Mouse (Mus musculus): Measurements from ENCODE around the gene 4933427D14Rik. TPM values are rescaled to one million over a fixed set of nuclear protein-coding genes. Genes with fewer than 3 reads are reported as not detected.
A peak's percentile ranks its signal among the peaks of the same experiment; 100 is the strongest.
"Not testable (repeated sequence)": the region's sequence is repeated elsewhere in the genome, so short reads cannot be mapped to it uniquely, and the experiment has no call there.

The 4933427D14Rik gene
- total RNA-seq, 2 experiments from 2014 or later = 15.9 to 21.0 TPM

DNA sequence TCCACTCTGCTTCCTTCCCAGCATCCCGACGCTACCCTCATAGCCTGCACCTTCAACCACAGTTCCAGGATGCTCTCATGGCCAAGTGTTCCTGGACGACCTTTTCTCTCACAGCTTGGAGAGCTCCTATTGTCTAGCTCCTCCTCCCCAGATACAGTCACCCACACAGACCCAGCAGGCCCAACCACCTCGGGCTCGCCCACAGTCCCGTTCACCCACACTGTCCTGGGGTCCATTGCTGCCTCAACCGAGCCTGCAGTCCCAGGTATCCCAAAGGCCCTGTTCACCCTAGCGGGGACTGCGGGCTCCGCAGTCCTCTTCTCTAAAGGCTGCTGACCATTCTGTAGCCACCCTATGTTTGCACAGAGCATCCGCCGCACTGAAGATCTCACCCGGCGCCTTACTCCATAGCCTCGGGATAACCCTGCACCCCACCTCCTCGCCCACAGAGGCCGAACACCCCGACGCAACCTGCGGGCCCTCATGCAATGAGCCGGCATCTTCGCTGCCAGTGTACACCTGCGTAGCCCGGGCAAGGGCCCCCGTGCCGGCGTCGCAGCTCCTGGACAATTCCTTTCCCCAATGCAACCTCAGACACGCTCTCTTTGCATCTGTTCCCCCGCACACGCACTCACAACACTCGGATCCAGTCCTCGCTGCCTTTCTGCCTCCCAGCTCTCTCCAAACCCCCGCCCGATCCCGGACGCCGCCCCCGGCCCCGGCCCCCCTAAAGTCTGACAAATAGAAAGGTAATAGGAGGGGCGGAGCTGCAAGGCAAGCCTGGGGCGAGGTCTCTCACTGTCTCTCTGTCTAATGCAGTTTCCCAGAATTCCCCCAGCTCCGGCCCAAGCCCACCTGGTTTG is 687 bp downstream of the 4933427D14Rik start, which contains the start of gene Gm43951:
Gene Gm43951 (minus strand): TSS at position 500 of the 863 bp plus-strand sequence.
- ATAC-seq (replicated peaks; ENCODE audit: low FRiP score, poor library complexity, severe bottlenecking) = peak; percentile 47

DNA sequence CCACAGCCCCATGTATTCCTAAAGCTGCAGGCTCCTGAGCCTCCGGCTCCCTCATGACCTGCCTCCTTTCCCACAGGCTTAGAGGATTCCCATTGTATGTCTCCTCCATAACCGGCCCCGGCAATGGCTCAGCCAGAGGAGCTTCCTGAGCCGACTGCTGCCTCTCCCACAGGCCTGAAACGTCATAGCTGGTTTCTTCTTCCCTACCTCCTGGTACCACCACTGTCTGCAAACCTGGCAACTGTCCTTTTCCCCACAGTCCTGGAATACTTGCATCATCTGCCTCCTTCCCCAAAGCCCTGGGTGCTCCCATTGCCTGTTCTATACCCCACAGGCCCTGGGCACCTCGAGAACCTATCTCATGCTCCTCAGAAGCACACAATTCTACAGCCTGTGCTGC is 2.0 kb downstream of the 4933427D14Rik start:
- ATAC-seq (replicated peaks; ENCODE audit: low FRiP score, poor library complexity, severe bottlenecking) = no peak

DNA sequence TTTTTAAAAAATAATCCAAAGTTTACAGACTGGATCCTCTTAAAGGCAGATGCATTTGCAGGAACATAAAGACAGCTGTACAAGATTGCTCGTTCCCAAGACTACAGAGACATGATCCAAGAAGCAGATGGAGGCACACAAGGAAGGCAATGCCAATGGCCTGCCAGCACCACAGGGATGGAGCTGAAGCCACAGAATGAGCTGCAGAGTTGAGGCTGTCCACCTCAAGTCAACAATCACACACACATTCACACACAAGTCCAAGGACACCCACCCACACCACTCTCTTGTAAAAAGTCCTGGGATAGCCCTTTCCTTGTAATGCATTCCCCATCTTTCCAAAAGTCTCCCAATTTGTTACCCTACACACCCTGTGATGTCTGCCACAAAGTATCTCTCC is 3.8 kb downstream of the 4933427D14Rik start:
- ATAC-seq (replicated peaks; ENCODE audit: low FRiP score, poor library complexity, severe bottlenecking) = no peak

DNA sequence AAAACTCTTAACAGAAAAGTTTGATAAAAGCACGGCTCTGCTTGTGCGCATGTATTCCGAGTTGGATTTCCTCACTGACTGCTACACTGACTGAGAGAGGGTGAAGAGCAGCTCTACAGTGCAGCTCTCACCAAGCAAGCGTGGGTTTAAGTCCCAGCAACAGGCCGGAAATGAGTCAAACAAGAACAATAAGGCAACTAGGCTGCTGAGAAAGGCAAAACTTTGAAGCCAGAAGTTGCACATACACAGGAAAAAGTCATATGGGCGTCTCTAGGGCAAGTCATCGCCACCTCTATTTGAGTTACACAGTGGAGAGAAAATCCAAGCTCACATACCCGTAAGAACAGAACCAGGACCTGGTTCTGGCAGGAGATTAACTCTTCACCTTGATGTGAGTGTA is 10.8 kb downstream of the 4933427D14Rik start:
- no peak for ATAC-seq (replicated peaks; ENCODE audit: low FRiP score, poor library complexity, severe bottlenecking)

DNA sequence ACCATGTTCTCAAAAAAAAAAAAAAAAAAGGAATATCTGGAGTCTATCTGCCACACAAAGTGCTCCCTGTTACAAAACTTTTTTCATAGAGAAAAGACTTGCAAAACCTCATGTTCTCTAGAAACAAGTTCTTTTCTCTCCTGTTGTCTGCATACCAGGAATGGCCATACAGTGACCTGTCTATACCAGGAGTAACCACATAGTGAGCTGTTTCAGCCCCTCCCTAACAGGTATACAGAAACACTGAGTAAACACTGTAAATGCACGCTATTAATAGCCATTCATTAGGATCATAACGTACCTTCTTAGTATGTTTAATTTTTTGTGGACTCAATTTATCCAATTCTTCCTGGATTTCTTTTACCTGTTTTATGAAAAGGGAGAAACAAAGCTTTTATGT is 13.0 kb downstream of the 4933427D14Rik start:
- ATAC-seq (replicated peaks; ENCODE audit: low FRiP score, poor library complexity, severe bottlenecking) = no peak

DNA sequence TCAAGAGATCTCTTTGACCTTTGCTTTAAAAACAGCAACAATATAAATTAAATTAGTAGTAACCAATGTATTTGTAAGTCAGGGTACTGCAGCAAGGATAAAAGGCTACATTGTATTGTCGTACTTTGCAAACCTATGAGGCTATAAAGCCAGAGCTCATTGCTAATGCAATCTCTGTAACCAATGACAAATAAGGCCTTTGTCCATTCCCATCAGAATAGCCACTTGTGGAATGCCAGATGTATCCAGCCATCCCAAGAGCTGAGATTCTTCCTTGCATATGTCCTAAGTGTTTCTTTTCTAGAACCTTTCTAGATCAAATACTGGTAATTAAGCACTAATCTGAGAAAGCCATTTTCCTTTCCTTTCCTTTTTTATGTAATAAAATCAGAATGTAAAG is 16.4 kb downstream of the 4933427D14Rik start:
- no peak for ATAC-seq (replicated peaks; ENCODE audit: low FRiP score, poor library complexity, severe bottlenecking)

DNA sequence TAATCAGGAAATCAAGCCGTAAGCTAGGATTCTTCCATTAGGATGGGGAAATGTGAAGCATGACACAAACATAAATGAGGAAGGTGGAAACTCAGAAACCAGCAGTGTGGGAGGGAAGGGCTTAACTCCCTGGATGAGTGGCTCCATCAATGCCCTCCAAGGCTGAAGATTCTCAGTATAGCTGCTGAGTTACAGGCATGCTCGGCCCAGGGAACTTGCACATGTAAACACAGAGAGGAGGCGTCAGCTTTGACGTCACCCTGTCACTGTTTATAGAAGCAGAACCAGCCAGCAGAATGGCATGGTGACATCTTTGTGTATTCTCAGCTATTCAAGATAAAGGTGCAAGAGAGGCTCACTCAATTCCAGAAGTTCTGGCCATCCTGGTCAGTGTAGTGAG is 23.0 kb downstream of the 4933427D14Rik start:
- no peak for ATAC-seq (replicated peaks; ENCODE audit: low FRiP score, poor library complexity, severe bottlenecking)

DNA sequence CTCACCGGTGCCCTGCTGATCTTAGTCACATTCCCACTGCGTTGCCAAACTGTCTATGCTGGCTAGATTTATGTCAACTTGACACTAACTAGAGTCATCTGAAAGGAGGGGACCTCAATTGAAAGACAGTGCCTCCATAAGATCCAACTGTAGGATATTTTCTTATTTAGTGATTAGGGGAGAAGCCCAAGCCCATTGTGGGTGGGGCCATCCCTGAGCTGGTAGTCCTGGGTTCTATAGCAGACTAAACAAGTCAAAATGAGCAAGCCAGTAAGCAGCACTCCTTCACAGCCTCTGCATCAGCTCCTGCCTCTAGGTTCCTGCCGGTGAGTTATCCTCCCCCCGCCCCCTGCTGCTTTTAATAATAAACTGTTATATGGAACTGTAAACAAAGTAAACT is 26.1 kb downstream of the 4933427D14Rik start:
- no peak for ATAC-seq (replicated peaks; ENCODE audit: low FRiP score, poor library complexity, severe bottlenecking)

DNA sequence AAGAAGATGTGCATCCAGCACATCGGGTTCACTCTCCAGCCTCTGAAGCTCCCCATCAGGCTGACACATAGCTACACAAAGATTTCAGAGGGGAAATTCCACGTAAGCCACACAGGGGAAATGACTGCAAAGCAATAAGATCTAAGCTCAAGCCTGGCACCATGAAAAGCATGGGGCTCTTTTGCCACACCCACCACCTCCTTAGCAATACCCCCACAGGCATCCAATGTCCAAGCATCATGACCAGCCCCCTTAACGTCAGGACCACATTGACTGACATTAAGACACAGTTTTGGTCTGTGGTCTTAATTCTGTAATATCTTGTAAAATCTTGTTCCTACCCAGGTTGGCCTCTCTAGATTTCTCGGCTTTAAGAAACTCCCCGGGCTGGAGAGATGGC is 26.7 kb downstream of the 4933427D14Rik start:
- ATAC-seq (replicated peaks; ENCODE audit: low FRiP score, poor library complexity, severe bottlenecking) = no peak

DNA sequence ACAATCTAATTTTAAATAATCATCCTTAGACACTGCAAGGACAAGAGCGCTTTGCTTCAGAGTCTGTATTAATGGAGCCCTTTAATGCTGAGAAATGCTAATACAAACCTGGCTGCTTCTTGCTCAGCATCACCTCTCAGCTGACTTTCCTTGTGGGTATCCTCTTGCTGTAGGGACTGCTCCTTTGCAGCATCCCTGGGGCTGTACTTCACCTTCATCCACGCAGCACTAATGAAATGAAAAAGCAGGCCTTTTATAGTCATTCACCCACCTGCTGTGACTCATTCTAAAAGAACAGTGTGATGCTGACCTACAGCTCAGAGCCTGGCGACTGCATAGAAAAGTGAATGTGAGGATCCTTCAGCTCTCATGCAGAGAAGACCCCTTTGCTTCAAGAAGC is 30.7 kb downstream of the 4933427D14Rik start:
- ATAC-seq (replicated peaks; ENCODE audit: low FRiP score, poor library complexity, severe bottlenecking) = no peak

DNA sequence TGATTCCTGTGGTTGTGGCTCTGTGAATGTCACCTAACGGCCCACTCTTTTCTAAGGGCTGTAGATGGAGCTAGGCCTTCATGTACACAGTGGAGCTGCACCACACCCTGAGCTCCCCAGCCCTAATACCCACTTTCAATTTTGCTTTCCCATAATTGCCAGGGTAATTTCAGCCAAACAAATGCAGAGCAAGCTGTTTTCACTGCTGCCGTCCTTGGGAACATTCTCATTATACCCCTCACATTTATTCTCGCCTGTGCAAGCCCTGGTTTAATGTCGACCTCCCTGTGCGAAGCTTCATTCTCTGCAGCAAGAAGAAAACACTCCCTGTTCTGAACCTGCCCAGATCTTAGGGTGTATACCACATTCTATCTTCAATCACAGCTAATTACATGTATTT is 31.3 kb downstream of the 4933427D14Rik start:
- no peak for ATAC-seq (replicated peaks; ENCODE audit: low FRiP score, poor library complexity, severe bottlenecking)

DNA sequence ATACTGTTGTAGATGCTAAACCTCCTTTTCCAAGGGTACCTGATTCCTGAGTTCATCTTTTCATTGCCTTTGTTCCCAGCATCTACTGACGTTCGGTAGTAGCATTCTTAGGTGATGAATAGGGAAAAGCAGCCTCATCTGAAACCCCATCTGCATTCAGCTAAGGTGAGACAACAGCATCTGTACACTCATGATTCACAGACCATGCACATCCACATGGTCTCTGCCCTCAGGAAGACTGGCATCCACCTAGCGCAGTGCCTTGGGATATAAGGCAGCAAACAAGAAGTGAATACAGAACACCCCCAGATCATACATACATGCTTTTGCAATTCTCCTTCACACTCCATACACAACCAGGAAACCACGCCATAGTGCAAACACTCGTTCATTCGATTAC is 32.5 kb downstream of the 4933427D14Rik start:
- no peak for ATAC-seq (replicated peaks; ENCODE audit: low FRiP score, poor library complexity, severe bottlenecking)

DNA sequence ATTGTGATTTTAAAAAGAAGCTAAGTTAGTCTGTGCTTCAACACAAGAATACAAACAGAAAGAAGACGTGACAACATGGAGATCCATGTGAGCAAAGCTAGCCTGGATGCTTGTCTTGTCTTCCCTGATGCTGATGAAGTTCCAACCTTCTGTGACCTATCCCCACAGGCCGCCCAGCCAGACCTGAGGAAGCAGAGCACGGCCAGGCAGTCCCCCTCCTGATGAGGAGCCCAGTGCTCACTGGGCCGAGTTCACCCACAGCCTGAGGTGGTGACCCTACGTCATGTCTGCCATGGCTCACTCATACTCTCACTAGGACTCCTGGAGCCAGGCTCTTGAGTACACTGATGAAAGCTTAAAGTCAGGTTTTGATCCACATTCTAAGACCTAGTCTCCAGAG is 33.8 kb downstream of the 4933427D14Rik start:
- no peak for ATAC-seq (replicated peaks; ENCODE audit: low FRiP score, poor library complexity, severe bottlenecking)

DNA sequence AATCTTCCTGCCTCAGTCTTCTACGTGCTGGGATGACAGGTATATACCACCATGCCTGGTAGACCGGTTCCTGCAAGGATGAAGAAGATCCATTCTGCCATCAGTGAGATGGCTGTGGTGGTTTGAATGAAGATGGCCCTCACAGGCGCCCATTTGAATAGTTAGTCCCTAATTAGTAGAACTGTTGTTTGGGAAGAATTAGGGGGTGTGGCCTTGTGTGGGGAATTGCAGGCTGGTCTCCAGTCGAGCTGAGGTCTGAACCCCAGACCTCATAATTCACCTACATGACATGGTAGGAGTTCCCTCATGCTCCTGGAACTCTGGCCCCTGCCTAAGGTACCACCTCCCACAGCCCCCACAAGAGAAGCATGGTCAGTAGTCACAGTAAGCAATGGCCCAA is 35.4 kb downstream of the 4933427D14Rik start:
- not testable (repeated sequence) for ATAC-seq (replicated peaks; ENCODE audit: low FRiP score, poor library complexity, severe bottlenecking)

DNA sequence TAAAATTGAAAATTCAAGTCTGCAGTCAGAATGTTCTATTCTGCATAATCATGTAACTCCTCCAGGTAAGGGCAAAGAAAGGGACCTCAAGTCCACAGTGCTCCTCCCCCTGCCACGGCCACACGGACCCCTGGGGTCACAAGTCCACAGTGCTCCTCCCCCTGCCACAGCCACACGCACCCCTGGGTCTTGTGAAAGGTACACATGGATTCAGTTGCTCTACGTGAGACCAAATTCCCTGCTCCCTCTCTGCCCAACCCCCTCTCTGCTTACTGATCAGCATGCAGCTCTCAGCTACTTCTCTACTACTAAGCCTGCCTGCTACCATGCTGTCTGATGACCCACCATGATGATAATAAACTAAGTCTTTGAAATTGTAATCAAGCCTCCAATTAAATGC is 37.4 kb downstream of the 4933427D14Rik start:
- no peak for ATAC-seq (replicated peaks; ENCODE audit: low FRiP score, poor library complexity, severe bottlenecking)

DNA sequence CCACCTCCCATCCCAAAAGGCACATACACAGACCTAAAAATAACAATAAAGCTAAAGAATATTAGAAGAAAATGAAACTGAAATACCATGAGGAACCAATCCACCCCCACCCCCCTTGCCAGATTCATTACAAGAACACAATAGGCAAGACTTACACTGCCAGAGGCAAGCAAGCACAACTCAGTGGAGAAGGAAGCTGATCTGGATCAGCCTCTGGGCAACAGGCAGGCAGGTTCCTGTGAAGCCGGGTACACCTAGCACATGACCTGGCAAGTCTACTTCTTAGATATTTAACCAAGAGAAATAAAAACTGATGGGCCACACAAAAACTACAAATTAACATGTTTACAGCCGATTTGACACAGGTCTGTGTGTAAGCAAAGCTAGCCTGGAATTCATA is 44.1 kb downstream of the 4933427D14Rik start:
- no peak for ATAC-seq (replicated peaks; ENCODE audit: low FRiP score, poor library complexity, severe bottlenecking)

DNA sequence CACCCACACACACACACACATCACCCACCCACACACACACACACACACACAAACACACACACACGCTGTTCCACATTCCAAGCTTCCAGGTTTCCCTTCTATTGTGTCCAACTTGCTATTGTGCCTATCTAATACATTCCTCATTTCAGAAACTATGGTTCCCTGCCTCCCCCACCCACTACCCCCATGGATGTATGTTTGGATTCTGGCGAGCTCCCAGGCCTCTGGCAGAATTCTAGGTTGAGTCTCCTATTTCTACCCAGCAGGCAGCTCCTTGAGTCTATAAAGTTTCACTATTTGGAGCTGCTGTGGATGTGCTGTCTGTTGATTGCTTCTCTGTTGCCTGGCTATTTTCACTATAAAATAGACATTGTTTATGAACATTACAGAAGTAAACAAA is 50.6 kb downstream of the 4933427D14Rik start:
- ATAC-seq (replicated peaks; ENCODE audit: low FRiP score, poor library complexity, severe bottlenecking) = no peak

DNA sequence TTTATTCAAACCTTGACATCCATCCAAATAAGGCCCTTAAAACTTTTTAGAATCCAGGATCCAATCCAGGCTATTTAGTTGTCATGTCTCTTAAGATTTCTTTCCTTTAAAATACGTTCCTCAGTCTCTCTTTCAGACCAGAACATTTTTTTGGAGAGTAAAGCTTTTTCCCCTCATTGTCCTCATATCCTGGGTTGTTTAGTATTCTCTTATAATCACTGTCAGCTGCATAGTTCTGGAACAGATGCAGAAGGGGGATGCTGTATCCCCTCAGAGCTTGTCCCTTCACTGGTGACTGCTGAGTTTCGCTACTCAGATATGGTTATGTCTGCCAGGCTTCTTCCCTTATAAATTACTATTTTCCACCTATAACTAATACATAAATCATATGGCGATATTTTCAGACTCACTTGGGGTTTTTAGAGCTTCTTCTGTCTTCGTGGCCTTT is 51.3 kb downstream of the 4933427D14Rik start:
- ATAC-seq (replicated peaks; ENCODE audit: low FRiP score, poor library complexity, severe bottlenecking) = no peak

DNA sequence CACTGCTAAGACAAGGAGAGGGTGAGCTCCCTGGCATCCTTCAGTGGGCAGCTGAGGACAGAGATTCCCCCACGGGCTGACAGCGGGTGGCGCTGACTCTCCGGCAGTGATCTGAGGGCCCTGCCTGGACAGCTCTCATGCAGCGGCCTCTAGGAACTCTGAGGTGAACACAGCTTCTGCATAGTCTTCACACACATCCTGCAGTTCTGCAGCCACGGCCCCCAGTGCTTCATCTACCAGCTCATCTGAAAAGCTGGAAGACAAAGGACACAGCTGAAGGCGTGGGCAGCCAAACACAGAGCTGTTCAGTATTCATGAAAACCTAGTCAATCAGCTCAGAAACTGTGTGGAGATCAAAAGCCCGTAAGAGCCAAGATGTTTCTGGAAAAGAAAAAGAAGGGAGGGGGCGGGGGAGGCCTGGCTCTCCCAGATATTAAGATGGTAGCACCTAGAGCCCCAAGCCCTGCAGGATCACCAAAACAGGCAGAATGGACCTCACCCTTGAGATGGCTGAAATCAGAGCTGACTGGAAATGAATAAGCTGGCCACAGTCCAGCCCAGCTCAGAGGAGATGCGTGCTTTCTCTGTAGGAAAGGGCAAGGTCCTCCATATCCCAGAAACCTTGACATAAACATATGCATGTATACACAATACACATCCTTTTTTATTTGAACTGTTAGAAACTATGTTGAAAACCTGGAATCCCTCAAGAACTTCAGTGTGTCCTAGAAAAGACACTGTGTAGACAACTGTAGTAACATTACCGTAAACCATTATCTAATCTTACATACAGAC is 51.9 kb downstream of the 4933427D14Rik start:
- ATAC-seq (replicated peaks; ENCODE audit: low FRiP score, poor library complexity, severe bottlenecking) = no peak

DNA sequence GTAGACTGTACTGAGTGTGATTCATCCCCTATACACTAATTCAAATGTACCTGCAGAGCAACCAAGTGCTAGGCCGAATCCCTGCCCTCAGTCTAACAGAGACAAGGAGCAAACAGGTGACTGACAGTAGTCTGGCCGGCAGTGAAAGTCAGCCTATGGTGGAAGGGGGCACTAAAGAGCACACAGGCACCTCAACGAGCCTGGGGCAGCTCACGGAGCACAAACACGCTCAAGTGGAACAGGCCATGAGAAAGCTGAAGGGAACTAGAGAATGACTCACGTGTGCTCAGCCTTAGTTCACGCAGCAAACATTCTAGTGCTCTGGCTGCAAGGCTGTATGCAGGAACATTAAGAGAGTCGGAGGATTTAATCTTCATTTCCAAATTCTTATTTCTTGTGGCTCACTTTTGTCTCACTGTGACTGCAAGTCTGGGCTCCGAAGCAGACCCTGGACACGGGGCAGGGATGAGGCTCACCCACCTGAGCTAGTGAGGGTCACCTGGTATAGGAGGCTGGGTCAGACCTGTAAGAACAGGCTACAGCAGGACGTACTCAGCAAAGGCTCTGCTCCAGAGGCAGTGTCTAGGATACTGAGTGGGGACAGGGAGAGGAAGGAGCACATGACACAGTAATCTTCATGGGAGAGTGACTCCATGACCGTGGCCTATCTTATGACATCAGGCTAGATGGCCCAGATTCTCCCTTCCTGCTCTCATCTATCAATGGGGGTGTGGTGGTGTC is 54.0 kb downstream of the 4933427D14Rik start:
- ATAC-seq (replicated peaks; ENCODE audit: low FRiP score, poor library complexity, severe bottlenecking) = no peak
